Mouse (Mus musculus): ENCODE data around the gene Pga5.

Pga5 gene

DNA sequence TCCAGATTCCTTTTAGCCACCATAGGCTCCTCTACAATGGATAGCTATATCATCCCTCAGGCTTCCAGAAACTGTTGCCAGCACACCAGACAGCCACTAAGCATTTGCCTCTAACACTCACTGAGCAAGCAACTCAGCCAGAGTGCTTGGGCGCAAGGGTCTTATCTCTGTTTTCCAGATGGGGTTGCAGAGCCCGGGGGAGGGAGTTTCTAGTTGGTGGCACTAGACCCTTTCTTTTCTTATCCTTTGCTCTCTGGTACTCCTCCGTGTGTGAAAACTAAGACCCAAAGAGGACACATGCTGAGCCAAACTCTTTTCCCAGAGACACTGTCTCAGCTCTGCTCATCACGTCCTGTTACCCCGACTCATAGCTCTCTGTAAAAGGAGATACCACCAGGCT lies 16.5 kb downstream of the Pga5 start:
- ChIA-PET CTCF (interaction anchor here in 1 of 4 experiments (1.0 to 1.4 kb wide), 3 partner anchors 8 to 318 kb away, joined by 4 to 5 read pairs (median 4); no protein-coding TSS in a partner anchor), POLR2A (interaction anchor here (0.6 to 0.8 kb wide), 4 partner anchors 10 to 1350 kb away, joined by 3 to 4 read pairs (median 4); partner anchors contain the start of gene Tmem109 (in 1 of the 4))

GRCm38 (mm10) chr19:10658406-10658805 lies 19.5 kb downstream of the Pga5 start:
- POLR2A ChIA-PET = no interaction called here
- CTCF ChIA-PET = interaction anchor here in 3 of 4 experiments (0.6 to 0.8 kb wide), 5 partner anchors 21 to 376 kb away, joined by 3 to 8 read pairs (median 4); no protein-coding TSS in a partner anchor

- ChIA-PET CTCF (interaction anchor here in 2 of 4 experiments (0.5 to 0.8 kb wide), 5 partner anchors 10 to 322 kb away, joined by 3 to 6 read pairs (median 3); no protein-coding TSS in a partner anchor), POLR2A (interaction anchor here in 1 of 4 experiments (1.0 kb wide), 1 partner anchor 14 kb away, joined by 3 read pairs; no protein-coding TSS in a partner anchor)
These were observed 20.1 kb downstream of the Pga5 start for GRCm38 (mm10) chr19:10657742-10658141.

GRCm38 (mm10) chr19:10656058-10656457 lies 21.8 kb downstream of the Pga5 start:
- ChIA-PET CTCF (interaction anchor here (0.6 to 1.4 kb wide), 6 partner anchors 9 to 252 kb away, joined by 3 to 10 read pairs (median 3); partner anchors contain the start of gene Vwce (in 1 of the 4)), POLR2A (interaction anchor here in 3 of 4 experiments (0.6 to 2.3 kb wide), 10 partner anchors 9 to 299 kb away, joined by 3 to 10 read pairs (median 4); partner anchors contain the start of genes Prpf19 (in 1 of the 3) and Tkfc (in 1 of the 3))

GRCm38 (mm10) chr19:10648156-10648555 lies 29.7 kb downstream of the Pga5 start:
- POLR2A ChIA-PET = interaction anchor here in 1 of 4 experiments (1.6 kb wide), 1 partner anchor 42 kb away, joined by 6 read pairs; the partner anchor contains the start of genes Ddb1 and Tkfc
- CTCF ChIA-PET = interaction anchor here in 1 of 4 experiments (0.6 to 1.4 kb wide), 2 partner anchors 9 to 45 kb away, joined by 3 read pairs; no protein-coding TSS in a partner anchor

GRCm38 (mm10) chr19:10645616-10646015 lies 32.3 kb downstream of the Pga5 start:
- POLR2A ChIA-PET = interaction anchor here in 2 of 4 experiments (0.8 to 23.9 kb wide), 6 partner anchors 8 to 69 kb away, joined by 3 to 468 read pairs (median 4); partner anchors contain the start of genes Cyb561a3 (in 1 of the 2), Ddb1 (in 1 of the 2), Tkfc (in 1 of the 2) and Tmem138 (in 1 of the 2)
- CTCF ChIA-PET = no interaction called here

DNA sequence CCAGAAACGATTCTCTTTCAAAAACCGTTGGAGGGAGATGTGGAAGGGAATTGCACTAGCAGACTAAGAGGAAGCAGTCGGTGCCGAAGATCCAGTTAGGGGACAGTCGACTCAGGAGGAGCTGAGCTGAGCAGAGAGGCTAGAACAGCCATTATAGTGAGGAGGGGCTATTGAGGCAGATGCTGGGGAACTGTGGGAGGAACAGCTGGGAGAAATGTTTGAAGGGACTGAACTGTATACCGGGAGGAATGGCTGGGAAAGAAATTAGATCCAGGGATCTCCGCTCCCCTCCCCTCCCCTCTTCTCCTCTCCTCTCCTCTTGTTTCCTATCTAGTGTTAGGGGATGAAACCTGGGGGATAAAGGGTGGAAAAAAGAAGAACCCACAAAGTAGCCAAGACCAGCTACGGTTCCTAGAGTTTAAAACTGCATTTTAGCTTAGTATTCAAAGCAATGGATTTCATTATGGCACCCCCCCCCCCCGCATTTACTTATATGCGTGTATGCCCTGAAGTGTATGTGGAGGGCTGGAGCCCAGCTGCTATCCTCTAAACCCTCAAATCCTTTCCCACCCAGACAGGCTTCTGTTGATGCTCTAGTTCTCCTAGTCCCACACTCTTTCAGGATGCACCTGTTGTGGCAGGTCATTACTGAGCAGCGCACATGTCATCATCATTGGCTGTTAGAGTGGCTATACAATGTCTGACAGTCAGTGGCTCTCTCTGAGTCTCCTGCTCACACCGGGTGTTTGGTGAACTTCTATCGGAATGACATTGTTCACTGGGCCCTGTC lies 37.1 kb downstream of the Pga5 start:
- POLR2A ChIA-PET = interaction anchor here in 2 of 4 experiments (0.7 to 23.9 kb wide), 3 partner anchors 11 to 39 kb away, joined by 4 to 468 read pairs (median 6); partner anchors contain the start of genes Ddb1 (in 1 of the 2) and Tkfc (in 1 of the 2)
- CTCF ChIA-PET = interaction anchor here in 3 of 4 experiments (0.6 to 1.0 kb wide), 4 partner anchors 62 to 280 kb away, joined by 3 to 5 read pairs (median 4); partner anchors contain the start of genes Cyb561a3 (in 1 of the 3), Tmem138 (in 1 of the 3) and Zp1 (in 1 of the 3)

DNA sequence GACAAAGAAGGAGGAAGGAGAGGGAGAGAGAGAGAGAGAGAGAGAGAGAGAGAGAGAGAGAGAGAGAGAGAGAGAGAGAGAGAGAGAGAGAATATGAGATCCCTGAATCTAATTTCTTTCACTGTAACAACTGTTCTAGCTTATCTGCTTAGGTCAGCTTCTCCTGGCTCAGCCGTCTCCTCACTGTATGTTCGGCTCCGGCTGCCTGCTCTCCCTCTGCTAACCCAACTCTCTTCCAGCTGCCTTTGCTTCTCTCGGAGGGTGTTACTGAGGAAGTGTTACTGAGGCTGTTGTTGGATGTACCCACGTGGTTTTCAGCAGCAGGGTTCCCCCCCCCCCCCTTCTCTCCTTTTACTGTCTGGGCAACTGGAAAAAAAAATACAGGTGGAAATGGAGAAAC lies 37.8 kb downstream of the Pga5 start:
- ChIA-PET POLR2A (interaction anchor here in 2 of 4 experiments (0.7 to 23.9 kb wide), 3 partner anchors 11 to 38 kb away, joined by 4 to 468 read pairs (median 6); partner anchors contain the start of genes Ddb1 (in 1 of the 2) and Tkfc (in 1 of the 2)), CTCF (interaction anchor here in 1 of 4 experiments (0.7 to 1.0 kb wide), 2 partner anchors 61 to 280 kb away, joined by 3 to 5 read pairs; partner anchors contain the start of gene Zp1)

- ChIA-PET POLR2A (interaction anchor here in 1 of 4 experiments (23.9 kb wide), 1 partner anchor 25 kb away, joined by 468 read pairs; the partner anchor contains the start of genes Ddb1 and Tkfc), CTCF (interaction anchor here in 1 of 4 experiments (0.9 kb wide), 1 partner anchor 35 kb away, joined by 3 read pairs; no protein-coding TSS in a partner anchor)
These were observed 40.0 kb downstream of the Pga5 start for GRCm38 (mm10) chr19:10637840-10638239.

GRCm38 (mm10) chr19:10634872-10635318 lies 43.0 kb downstream of the Pga5 start:
- ChIA-PET POLR2A (interaction anchor here (0.6 to 23.9 kb wide), 15 partner anchors 9 to 212 kb away, joined by 3 to 468 read pairs (median 4); partner anchors contain the start of genes Ddb1 (in 2 of the 4), Sdhaf2 (in 2 of the 4), Tkfc (in 2 of the 4) and Cpsf7 (in 1 of the 4)), CTCF (interaction anchor here in 3 of 4 experiments (0.6 to 1.8 kb wide), 12 partner anchors 9 to 345 kb away, joined by 3 to 6 read pairs (median 4); partner anchors contain the start of gene Sdhaf2 (in 1 of the 3))

GRCm38 (mm10) chr19:10634106-10634871 lies 43.6 kb downstream of the Pga5 start, which contains the start of gene Vwce:
TSS of gene Vwce (plus strand) at chr19:10634213.
- CTCF ChIA-PET = interaction anchor here in 2 of 4 experiments (0.6 to 1.8 kb wide), 10 partner anchors 10 to 345 kb away, joined by 3 to 6 read pairs (median 4); partner anchors contain the start of gene Sdhaf2 (in 1 of the 2)

More at GRCm38 (mm10) chr19:10634106-10634871, 43.6 kb downstream of the Pga5 start, which contains the start of gene Vwce:
- POLR2A ChIA-PET = interaction anchor here in 3 of 4 experiments (0.6 to 23.9 kb wide), 16 partner anchors 9 to 244 kb away, joined by 3 to 468 read pairs (median 3); partner anchors contain the start of genes Ddb1 (in 2 of the 3), Sdhaf2 (in 2 of the 3), Tkfc (in 2 of the 3) and Cpsf7 (in 1 of the 3)

Data from embryonic stem cell, embryonic (primary cell).